Mouse (Mus musculus) liver, adult 2 months (tissue): ENCODE measurements at regions not wholly inside any gene's neighbourhood (a gene's known extent, or its start where the extent isn't known, plus 50 kb on each side); places are given as distances from the start of the nearest gene placed in this dataset.

Source experiments
- CTCF ChIP-seq: fragments of 200-500 bp; IDR thresholded peaks from 2 replicates; pipeline ENCODE4 v1.5.1; 2011; ENCODE audit warnings: low read depth, low read length, control low read depth
- POLR2A ChIP-seq: fragments of 200-500 bp; IDR thresholded peaks from 2 replicates; pipeline ENCODE4 v1.6.1; 2011; ENCODE audit warnings: low read length, control low read depth; ENCODE audit not compliant: insufficient read depth; ENCODE audit errors: extremely low read depth

DNA sequence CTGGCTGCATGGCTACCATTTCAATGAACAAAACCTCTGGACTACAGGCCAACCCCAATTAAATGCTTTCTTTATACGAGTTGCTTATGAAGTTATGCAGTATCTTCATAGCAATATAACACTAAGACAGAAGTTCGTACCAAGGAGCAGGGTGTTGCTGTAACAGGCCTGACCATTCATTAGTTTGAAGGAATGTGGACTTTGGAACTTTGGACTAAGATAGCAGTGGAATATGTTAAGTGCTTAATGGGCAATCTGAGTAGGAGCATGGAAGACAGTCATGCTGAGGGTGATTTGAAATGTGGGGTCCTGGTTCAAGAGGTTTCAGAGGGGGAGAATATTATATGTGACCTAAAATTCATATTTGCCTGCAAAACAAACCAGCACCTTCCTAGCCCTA, 623.8 kb downstream of the Tmem114 start:
- TF ChIP-seq CTCF: no peak
- no peak for TF ChIP-seq POLR2A
